Mouse (Mus musculus): ENCODE measurements around the gene Nppb. TPM values are rescaled to one million over a fixed set of nuclear protein-coding genes. Genes with fewer than 3 reads are reported as not detected.
A peak's percentile ranks its signal among the peaks of the same experiment; 100 is the strongest.

The Nppb gene
- polyA plus RNA-seq, 1 experiment from 2014 or later, result 1.0 TPM

DNA sequence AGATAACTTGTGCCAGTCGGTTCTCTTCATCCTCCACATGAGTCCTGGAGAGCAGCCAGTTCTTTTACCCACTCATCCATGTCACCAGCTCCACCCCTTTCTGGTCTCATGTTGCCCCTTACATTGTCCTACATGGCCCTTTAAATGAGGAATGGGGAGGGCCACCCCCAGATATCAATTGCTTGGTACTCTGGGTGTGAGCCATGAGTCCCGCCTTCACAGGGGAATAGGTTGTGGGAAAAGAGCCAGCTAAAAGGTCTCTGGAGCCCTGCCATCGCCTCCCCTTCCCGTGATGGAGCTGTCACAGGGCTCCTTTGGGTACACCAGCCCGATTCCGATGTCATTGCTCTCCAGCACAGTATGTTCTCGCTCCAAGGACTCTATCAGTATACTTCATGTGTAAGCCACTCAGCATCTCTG, 6.1 kb upstream of the Nppb start:
- Histone ChIP-seq H3K4me1 (ENCODE audit: control insufficient read depth, insufficient read depth, low read length) (no peaks in the 10 kb centered on the region), H3K9me3 (replicated peaks; ENCODE audit: control insufficient read depth, low read length) (no peaks in the 10 kb centered on the region), H3K27me3 (ENCODE audit: control insufficient read depth, insufficient read depth, low read length) (no peaks in the 10 kb centered on the region), H3K36me3 (replicated peaks; ENCODE audit: control insufficient read depth, insufficient read depth, low read depth, low read length) (no peaks in the 10 kb centered on the region), H3K9ac (replicated peaks; ENCODE audit: low read length) (no peak overlapping the region), H3K4me2 (ENCODE audit: low read depth, low read length) (no peak overlapping the region), H3K27ac (replicated peaks; ENCODE audit: low read depth, low read length) (no peak overlapping the region), H3K4me3 (ENCODE audit: low read depth, low read length) (no peak overlapping the region)
- 80% methylated on average over 7 of the region's 7 CpGs for WGBS
- ATAC-seq (replicated peaks; ENCODE audit: insufficient number of reproducible peaks, low FRiP score, low TSS enrichment, low read depth) (no peak), DNase-seq (ENCODE audit: low spot score) (no peak)

DNA sequence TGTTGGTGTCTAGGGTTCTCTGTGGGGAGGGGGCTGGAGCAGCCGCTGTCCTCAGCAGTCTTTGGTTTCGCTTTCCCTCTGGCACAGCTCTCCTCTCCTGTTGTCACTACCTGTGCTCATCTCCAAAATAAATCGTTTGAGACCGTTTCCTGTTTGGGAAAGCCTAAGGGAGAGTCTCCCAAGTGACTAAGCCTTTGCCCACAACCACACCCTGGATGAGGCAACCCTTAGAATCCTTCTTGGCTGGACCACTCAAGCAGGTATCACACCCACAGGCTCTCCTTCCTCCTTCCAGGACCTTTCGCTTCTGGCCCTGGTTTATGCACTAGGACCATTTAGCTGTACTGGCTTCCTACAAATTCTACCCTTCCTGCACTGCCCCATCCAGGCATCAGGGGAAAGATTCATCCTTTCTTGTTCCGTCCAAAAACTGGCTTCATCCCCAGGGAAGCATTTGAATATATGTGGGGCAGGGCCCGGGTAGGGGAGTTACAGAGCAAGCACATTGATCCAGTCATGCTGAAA, 8.0 kb downstream of the Nppb start:
- no peak for ATAC-seq (replicated peaks; ENCODE audit: insufficient number of reproducible peaks, low FRiP score, low TSS enrichment, low read depth)
- WGBS, result 65% methylated on average over 7 of the region's 7 CpGs

DNA sequence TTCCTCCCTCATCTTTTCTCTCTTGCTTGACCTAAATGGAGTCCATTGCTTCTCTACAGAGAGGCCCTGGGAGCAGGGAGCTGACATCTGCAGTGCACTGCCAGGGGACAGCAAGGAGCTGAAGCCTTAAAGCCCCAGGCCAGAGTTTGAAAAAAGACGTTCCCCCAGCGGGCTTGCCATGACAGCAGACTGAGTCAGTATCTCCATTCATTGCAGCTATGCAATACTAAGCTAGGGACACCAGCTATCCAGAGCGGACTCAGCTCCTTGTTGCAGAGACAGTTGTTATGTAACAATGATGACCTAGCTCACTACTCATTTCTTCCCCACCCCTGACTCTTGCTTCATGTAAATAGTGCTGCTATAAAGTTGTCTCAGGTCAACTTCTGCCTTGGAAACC, 9.7 kb downstream of the Nppb start:
- 71% methylated on average over 3 of the region's 3 CpGs for WGBS
- H3K4me2 ChIP-seq (ENCODE audit: low read depth, low read length), result no peak overlapping the region
- no peak for DNase-seq (ENCODE audit: low spot score)
- no peaks in the 10 kb centered on the region for H3K4me1 ChIP-seq (ENCODE audit: control insufficient read depth, insufficient read depth, low read length)
- H3K27ac ChIP-seq (replicated peaks; ENCODE audit: low read depth, low read length), result no peak overlapping the region
- no peaks in the 10 kb centered on the region for H3K36me3 ChIP-seq (replicated peaks; ENCODE audit: control insufficient read depth, insufficient read depth, low read depth, low read length)
- H3K4me3 ChIP-seq (ENCODE audit: low read depth, low read length), result no peak overlapping the region
- H3K27me3 ChIP-seq (ENCODE audit: control insufficient read depth, insufficient read depth, low read length), result no peaks in the 10 kb centered on the region
- H3K9me3 ChIP-seq (replicated peaks; ENCODE audit: control insufficient read depth, low read length), result no peaks in the 10 kb centered on the region
- no peak for ATAC-seq (replicated peaks; ENCODE audit: insufficient number of reproducible peaks, low FRiP score, low TSS enrichment, low read depth)
- H3K9ac ChIP-seq (replicated peaks; ENCODE audit: low read length), result no peak overlapping the region

More for the DNA sequence above, 8.0 kb downstream of the Nppb start:
- no peaks in the 10 kb centered on the region for H3K9me3 ChIP-seq (replicated peaks; ENCODE audit: control insufficient read depth, low read length)
- no peak overlapping the region for H3K4me2 ChIP-seq (ENCODE audit: low read depth, low read length)
- no peak overlapping the region for H3K9ac ChIP-seq (replicated peaks; ENCODE audit: low read length)
- H3K27me3 ChIP-seq (ENCODE audit: control insufficient read depth, insufficient read depth, low read length), result no peaks in the 10 kb centered on the region
- DNase-seq (ENCODE audit: low spot score), result no peak
- H3K27ac ChIP-seq (replicated peaks; ENCODE audit: low read depth, low read length), result no peak overlapping the region
- H3K4me3 ChIP-seq (ENCODE audit: low read depth, low read length), result no peak overlapping the region
- H3K36me3 ChIP-seq (replicated peaks; ENCODE audit: control insufficient read depth, insufficient read depth, low read depth, low read length), result no peaks in the 10 kb centered on the region
- H3K4me1 ChIP-seq (ENCODE audit: control insufficient read depth, insufficient read depth, low read length), result no peaks in the 10 kb centered on the region

DNA sequence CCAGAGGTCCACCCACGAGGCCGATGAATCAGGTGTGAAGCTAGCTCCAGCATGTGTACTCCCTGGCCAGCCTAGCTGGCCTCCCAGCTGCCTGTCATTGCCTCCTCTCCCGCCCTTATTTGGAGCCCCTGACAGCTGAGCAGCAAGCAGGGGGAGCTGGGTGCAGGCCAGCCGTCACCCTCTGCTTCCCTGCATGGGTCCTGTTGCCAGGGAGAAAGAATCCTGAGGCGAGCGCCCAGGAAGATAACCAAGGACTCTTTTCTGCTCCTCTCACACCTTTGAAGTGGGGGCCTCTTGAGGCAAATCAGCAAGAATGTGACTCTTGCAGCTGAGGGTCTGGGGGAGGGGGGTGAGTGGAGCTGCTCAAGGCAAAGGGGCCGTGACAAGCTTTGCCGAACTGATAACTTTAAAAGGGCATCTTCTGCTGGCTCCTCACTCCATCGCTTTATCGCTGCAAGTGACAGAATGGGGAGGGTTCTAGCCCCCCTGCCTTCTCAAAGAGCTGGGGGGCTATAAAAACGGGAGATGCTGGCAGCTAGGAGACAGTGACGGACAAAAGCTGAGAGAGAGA, 14.7 kb downstream of the Nppb start, which contains the start of gene Nppa:
Gene Nppa (plus strand): TSS at position 521 of the 571 bp plus-strand sequence.
- Histone ChIP-seq H3K9me3 (replicated peaks; ENCODE audit: control insufficient read depth, low read length) (no peaks in the 10 kb centered on the region), H3K27me3 (ENCODE audit: control insufficient read depth, insufficient read depth, low read length) (no peaks in the 10 kb centered on the region), H3K4me3 (ENCODE audit: low read depth, low read length) (no peak within 1 kb of the TSS), H3K27ac (replicated peaks; ENCODE audit: low read depth, low read length) (no peak within 1 kb of the TSS), H3K4me2 (ENCODE audit: low read depth, low read length) (no peak within 1 kb of the TSS), H3K4me1 (ENCODE audit: control insufficient read depth, insufficient read depth, low read length) (no peaks in the 10 kb centered on the region), H3K36me3 (replicated peaks; ENCODE audit: control insufficient read depth, insufficient read depth, low read depth, low read length) (no peaks in the 10 kb centered on the region), H3K9ac (replicated peaks; ENCODE audit: low read length) (no peak within 1 kb of the TSS)
- ATAC-seq (replicated peaks; ENCODE audit: insufficient number of reproducible peaks, low FRiP score, low TSS enrichment, low read depth) (no peak), DNase-seq (ENCODE audit: low spot score) (no peak)
- 57% methylated on average over 12 of the region's 12 CpGs for WGBS

DNA sequence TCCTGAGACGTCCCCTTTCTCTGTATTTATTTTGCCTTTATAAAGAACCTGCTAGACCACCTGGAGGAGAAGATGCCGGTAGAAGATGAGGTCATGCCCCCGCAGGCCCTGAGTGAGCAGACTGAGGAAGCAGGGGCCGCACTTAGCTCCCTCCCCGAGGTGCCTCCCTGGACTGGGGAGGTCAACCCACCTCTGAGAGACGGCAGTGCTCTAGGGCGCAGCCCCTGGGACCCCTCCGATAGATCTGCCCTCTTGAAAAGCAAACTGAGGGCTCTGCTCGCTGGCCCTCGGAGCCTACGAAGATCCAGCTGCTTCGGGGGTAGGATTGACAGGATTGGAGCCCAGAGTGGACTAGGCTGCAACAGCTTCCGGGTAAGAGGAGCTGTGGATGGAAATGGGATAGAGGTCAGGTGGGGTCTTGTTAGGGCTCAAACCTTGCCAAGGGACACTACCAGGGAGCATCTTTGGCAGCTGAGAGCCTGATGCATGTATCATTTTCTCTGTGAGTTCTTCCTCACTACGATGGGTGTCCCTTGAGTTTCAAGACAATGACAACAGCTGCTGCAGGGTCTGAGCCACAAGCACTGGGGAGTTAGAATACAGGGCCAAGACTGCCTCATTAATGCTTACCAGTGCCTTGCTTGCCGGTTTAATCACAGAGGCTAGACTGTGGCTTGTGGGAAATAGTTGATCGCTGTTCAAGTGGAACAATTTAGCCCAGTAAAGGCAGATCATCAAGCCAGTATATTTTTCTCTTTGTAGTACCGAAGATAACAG, 15.6 kb downstream of the Nppb start:
- Histone ChIP-seq H3K4me2 (ENCODE audit: low read depth, low read length) (no peak overlapping the region), H3K36me3 (replicated peaks; ENCODE audit: control insufficient read depth, insufficient read depth, low read depth, low read length) (no peaks in the 10 kb centered on the region), H3K27ac (replicated peaks; ENCODE audit: low read depth, low read length) (no peak overlapping the region), H3K4me1 (ENCODE audit: control insufficient read depth, insufficient read depth, low read length) (no peaks in the 10 kb centered on the region), H3K4me3 (ENCODE audit: low read depth, low read length) (no peak overlapping the region), H3K9ac (replicated peaks; ENCODE audit: low read length) (no peak overlapping the region), H3K9me3 (replicated peaks; ENCODE audit: control insufficient read depth, low read length) (no peaks in the 10 kb centered on the region), H3K27me3 (ENCODE audit: control insufficient read depth, insufficient read depth, low read length) (no peaks in the 10 kb centered on the region)
- DNase-seq (ENCODE audit: low spot score) (no peak), ATAC-seq (replicated peaks; ENCODE audit: insufficient number of reproducible peaks, low FRiP score, low TSS enrichment, low read depth) (no peak)
- WGBS, result 80% methylated on average over 17 of the region's 17 CpGs

DNA sequence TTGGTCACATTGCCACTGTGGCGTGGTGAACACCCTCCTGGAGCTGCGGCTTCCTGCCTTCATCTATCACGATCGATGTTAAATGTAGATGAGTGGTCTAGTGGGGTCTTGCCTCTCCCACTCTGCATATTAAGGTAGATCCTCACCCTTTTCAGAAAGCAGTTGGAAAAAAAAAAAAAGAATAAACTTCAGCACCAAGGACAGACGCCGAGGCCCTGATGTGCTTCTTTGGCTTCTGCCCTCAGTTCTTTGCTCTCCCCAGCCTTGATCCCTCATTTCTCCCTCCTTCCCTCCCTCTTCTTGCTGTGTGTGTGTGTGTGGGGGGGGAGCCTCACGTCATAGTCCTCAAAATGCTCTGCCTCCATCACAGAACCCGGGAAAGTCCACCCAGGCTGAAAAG, 16.3 kb downstream of the Nppb start:
- no peak overlapping the region for H3K4me2 ChIP-seq (ENCODE audit: low read depth, low read length)
- H3K27ac ChIP-seq (replicated peaks; ENCODE audit: low read depth, low read length), result no peak overlapping the region
- no peaks in the 10 kb centered on the region for H3K9me3 ChIP-seq (replicated peaks; ENCODE audit: control insufficient read depth, low read length)
- H3K9ac ChIP-seq (replicated peaks; ENCODE audit: low read length), result no peak overlapping the region
- DNase-seq (ENCODE audit: low spot score) (peak; percentile 41), ATAC-seq (replicated peaks; ENCODE audit: insufficient number of reproducible peaks, low FRiP score, low TSS enrichment, low read depth) (no peak)
- 51% methylated on average over 8 of the region's 8 CpGs for WGBS
- H3K27me3 ChIP-seq (ENCODE audit: control insufficient read depth, insufficient read depth, low read length), result no peaks in the 10 kb centered on the region
- H3K36me3 ChIP-seq (replicated peaks; ENCODE audit: control insufficient read depth, insufficient read depth, low read depth, low read length), result peaks cover 5% of the 10 kb centered on the region; the same call in 1 of the 2 replicates
- H3K4me1 ChIP-seq (ENCODE audit: control insufficient read depth, insufficient read depth, low read length), result no peaks in the 10 kb centered on the region
- no peak overlapping the region for H3K4me3 ChIP-seq (ENCODE audit: low read depth, low read length)

DNA sequence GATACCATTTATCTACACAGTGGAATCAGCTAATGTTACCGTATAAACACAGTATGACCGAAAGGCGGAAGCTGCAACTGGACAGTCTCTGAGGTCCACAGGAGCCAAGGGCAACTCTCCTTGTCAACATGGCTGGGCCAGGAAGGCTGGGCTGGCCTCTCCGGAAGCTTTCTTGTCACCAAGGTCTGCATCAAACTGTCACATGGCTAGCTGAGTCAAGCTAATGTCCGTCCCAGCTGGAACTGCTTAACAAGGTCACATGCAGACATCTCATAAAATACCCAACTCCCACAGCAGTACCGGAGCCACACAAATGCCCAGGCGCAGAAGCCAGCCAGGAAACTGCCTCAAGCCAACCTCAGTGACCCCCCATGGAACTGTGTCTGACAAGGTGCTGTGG, 18.8 kb downstream of the Nppb start:
- H3K27me3 ChIP-seq (ENCODE audit: control insufficient read depth, insufficient read depth, low read length), result no peaks in the 10 kb centered on the region
- H3K9me3 ChIP-seq (replicated peaks; ENCODE audit: control insufficient read depth, low read length), result no peaks in the 10 kb centered on the region
- DNase-seq (ENCODE audit: low spot score) (no peak), ATAC-seq (replicated peaks; ENCODE audit: insufficient number of reproducible peaks, low FRiP score, low TSS enrichment, low read depth) (no peak)
- no peak overlapping the region for H3K4me2 ChIP-seq (ENCODE audit: low read depth, low read length)
- H3K36me3 ChIP-seq (replicated peaks; ENCODE audit: control insufficient read depth, insufficient read depth, low read depth, low read length), result peaks cover 14% of the 10 kb centered on the region
- no peak overlapping the region for H3K4me3 ChIP-seq (ENCODE audit: low read depth, low read length)
- no peak overlapping the region for H3K27ac ChIP-seq (replicated peaks; ENCODE audit: low read depth, low read length)
- no peak overlapping the region for H3K9ac ChIP-seq (replicated peaks; ENCODE audit: low read length)
- H3K4me1 ChIP-seq (ENCODE audit: control insufficient read depth, insufficient read depth, low read length), result no peaks in the 10 kb centered on the region
- 82% methylated on average over 7 of the region's 7 CpGs for WGBS

DNA sequence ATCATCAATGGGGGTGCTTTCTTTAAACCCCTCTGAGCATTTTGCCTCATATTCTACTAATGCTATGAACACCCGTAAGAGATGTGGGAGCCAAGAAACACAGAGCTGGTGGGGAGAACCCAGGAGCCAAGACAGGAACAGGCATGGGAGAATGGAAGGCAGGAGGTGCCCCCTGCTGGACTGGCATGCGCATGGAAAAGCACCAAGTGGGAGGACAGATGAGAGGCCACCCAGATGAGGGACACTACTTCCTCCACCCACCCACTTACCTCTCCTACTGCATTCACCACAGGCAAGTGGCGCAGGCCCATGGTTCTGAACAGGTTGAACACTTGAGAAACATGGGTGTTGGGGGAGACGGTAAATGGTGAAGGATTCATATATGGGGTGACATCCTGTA, 22.8 kb downstream of the Nppb start:
- Histone ChIP-seq H3K4me3 (ENCODE audit: low read depth, low read length) (no peak overlapping the region), H3K9me3 (replicated peaks; ENCODE audit: control insufficient read depth, low read length) (no peaks in the 10 kb centered on the region), H3K36me3 (replicated peaks; ENCODE audit: control insufficient read depth, insufficient read depth, low read depth, low read length) (peaks cover 14% of the 10 kb centered on the region), H3K4me2 (ENCODE audit: low read depth, low read length) (no peak overlapping the region), H3K9ac (replicated peaks; ENCODE audit: low read length) (no peak overlapping the region), H3K4me1 (ENCODE audit: control insufficient read depth, insufficient read depth, low read length) (no peaks in the 10 kb centered on the region), H3K27ac (replicated peaks; ENCODE audit: low read depth, low read length) (no peak overlapping the region), H3K27me3 (ENCODE audit: control insufficient read depth, insufficient read depth, low read length) (no peaks in the 10 kb centered on the region)
- DNase-seq (ENCODE audit: low spot score) (peak; percentile 23), ATAC-seq (replicated peaks; ENCODE audit: insufficient number of reproducible peaks, low FRiP score, low TSS enrichment, low read depth) (no peak)
- 86% methylated on average over 4 of the region's 4 CpGs for WGBS

All from embryonic facial prominence, embryonic 11.5 days (tissue).